Mouse (Mus musculus) mouse trophoblast stem cell (cell line): ENCODE measurements at regions not wholly inside any gene's neighbourhood (a gene's known extent, or its start where the extent isn't known, plus 50 kb on each side); places are given as distances from the start of the nearest gene placed in this dataset.

Experiments
- in situ Hi-C, 2 experiments: fragments of 300-500 bp; cut with MseI, MboI; formaldehyde crosslinking; loops; 2 replicates in 1 of 2; 3 replicates in 1 of 2; pipeline ENCODE4 v1.15.1; 2025

DNA sequence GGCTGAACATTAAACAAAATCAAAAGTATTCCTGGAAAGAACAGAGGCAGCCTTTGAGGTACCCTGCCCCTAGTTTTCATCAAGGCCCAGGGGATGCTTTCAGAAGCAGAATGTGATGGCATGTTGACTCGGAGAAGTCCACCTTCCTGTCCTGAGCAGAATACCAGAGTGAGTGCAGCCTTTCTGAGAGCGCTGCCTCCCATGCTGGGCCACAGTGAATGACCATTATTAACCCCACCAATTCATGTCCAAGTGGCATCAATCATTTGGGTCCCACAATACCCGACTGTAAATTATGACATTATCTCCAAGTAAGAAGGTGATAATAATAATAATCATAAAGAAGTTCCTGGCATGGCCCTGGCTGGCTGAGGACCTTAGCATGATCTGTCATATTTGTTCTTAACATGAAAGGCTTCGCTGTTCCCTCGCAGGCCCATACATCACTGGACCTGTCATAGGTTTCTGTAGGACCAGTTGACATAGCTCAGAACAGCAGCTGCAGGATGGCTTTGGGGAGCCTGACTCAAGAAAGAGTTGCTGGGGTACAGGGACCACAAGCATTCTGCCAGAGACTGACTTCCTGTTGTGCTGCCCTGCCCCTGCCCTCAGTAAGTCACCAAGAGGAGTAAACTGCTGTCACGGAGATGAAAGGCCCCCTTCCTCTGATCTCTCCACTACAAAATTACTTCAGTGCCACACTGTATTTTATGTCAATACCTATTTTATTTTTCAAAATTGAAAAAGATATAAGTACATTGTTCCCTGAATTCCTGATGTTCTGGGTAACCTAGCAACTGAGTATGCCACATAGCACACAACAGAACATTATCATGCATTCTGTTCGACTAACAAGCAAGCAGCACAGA, 176.6 kb downstream of the Tmem161b start:
- in situ Hi-C loops: loop anchor here in 1 of 2 experiments (25.0 kb wide), 1 partner anchor 364 kb away; no protein-coding TSS in a partner anchor

DNA sequence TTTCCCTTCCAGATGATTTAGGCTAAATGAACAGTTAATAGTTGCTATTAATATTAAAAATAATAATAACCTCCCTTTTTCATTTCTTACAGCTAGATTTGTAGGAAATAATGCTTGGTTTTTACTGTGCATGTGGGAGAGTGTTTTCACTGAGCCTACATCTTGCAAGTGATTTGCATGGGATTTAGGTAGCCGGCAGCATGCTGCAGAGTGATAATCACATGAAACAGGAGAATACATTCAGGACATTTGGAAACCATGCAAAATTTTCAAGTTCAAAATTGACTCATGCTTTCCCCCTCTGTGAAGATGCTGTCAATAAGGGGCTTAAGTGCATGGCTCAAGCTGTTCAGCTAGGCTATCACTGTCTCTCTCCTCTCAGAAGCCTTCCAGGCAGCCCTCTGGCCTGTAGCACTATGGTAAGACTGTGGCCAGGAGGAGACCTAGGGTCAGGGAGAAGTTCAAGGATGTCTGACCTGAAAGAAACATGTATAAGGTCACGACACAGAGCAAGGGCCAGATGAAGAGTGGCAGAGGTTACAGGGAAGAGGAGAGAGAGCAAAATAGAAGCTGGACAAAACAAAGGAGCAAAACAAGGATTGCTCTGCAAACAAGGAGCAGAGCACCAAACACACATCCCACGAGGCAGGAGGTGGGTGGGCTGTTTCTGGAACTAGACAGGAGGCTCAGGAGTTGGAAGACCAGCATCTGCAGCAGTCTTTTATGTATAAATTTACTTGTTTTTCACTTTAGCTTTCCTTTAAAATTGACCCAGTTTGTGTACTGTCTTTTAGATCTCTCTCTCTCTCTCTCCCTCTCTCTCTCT, 177.5 kb downstream of the Tmem161b start:
- in situ Hi-C loops: loop anchor here in 1 of 2 experiments (25.0 kb wide), 1 partner anchor 363 kb away; no protein-coding TSS in a partner anchor

DNA sequence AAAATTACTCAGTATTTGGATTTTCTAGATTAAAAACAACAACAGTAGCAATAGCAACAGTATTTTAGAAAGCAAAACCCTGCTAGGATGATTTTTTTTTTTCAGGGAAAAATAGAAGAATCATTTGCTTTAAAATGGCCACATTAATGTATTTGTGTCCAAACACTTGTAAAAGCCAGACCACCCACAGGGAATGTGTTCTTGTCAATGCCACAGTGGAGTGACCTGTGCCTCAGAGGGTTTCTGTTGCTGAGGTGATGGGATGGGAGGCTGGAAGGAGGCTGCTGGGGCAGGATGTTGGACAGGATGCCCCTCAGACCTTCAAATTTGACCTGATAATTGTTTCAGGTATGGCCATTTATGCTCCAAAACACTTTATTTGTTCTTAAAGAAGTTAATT, 178.9 kb downstream of the Tmem161b start:
- in situ Hi-C loops: no loop called here

DNA sequence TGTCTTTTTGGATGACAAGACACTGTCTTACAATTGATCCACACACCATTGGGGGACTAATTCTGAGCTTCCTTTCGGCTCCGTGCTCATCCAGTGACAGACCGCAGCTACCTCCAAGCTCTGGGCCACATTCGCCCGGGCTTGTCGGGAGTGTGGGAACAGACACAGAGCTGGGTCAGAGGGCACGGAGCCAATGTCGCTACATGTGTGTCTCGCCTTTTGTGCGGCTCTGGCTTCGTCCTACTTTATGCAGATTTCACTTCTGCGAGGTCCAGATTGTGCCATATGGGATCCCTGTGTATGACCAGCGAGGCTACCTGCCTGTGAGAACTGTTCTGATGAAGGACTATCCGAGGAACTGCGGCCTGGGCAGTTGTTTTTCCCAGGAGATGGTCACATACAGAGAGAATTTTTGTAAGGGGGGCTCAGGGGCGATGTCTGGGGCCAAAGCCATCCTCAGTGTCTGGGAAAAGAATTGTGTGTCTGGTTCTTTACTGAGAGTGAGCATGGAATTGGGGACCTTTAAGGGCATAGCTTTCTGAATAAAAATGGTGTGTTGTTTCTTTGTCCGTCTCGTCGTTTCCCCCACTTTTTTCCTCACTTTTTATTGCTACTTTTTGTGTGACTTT, 182.6 kb downstream of the Tmem161b start:
- in situ Hi-C loops: no loop called here

DNA sequence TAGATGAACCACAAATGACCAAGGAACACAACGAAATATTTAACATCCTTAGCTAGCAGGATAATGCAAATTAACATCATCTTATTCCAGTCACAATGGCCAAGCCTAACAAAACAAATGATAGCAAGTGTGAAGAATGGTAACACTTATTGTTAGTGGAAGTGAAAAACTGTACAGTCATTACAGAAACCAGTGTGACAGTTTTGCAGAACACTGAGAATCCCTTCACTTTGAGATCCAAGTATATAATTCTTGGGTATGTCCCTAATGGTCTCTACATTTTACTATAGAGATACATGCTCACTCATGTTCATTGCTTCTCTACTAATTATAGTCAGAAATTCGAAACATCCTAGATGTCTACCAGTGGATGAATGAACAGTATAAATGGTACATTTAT, 212.3 kb downstream of the Tmem161b start:
- in situ Hi-C loops: no loop called here

DNA sequence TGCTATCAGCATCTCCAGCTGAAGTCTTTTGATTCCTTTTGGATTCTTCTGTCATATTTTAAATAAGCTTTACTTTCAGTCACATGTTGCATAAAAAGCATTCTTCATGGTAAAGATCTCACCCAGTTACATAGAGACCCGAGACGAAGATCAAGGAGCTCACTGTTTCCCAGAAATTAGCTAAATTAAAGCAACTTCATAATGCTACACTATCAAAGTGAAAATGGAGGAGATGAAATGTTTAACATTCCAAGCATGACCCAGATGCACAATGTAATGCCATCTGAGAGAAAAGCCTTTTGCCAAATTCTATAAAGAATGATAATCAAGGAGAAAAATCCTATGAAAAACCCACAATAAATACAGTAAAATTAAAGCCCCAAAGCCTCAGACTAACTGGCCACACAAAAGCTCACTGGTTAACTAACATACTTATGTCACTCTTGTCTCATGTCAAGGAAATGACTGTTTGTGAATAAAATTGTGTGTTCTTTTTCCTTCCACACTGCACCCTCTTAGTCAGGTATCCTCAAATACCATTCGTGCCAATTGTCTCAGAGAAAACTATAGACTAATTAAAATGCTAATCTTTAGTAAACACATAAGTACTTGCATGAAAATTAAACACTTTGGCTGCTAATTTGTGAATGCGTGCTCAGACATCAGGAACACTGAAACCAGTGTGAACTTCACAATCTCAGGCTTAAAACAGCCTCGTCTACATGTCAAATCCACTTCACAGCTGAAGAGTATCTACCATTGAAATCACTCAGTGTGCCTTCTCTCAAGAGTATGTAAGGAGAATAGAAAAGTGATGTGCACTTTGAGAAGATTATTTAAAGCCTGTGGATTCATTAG, 215.7 kb downstream of the Tmem161b start:
- in situ Hi-C loops: no loop called here

DNA sequence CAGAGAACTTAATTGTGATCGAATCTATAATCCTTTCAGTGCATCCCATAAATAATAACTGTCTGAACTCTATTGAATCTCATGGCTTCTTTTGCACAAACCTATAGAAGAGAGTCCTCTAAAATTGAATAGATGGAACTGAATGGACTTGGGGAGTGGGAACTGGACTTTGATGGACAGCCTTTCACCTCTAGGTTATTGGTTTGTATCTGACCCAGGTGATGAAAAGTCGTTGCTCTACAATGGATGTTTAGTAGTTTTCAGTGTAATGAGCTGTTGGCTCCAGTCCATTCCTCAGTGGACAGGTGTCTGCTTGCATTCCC, 216.3 kb downstream of the Tmem161b start:
- in situ Hi-C loops: no loop called here

DNA sequence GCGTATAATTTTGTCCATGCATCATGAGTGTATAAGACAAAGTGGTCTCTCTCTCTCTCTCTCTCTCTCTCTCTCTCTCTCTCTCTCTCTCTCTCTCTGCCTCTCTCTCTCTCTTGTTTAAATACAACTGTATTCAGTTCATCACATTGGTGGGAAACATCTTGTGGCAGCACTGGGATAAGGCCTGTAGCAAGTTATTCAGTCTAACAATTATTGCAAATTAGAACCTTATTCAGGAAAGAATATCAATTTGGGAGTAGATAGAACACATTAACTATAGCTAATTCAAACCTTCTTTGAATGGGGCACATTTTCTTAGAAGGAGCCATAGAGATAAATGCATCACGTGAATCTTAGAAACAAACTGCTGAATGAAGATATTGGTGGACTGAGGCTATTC, 226.4 kb downstream of the Tmem161b start:
- in situ Hi-C loops: no loop called here

DNA sequence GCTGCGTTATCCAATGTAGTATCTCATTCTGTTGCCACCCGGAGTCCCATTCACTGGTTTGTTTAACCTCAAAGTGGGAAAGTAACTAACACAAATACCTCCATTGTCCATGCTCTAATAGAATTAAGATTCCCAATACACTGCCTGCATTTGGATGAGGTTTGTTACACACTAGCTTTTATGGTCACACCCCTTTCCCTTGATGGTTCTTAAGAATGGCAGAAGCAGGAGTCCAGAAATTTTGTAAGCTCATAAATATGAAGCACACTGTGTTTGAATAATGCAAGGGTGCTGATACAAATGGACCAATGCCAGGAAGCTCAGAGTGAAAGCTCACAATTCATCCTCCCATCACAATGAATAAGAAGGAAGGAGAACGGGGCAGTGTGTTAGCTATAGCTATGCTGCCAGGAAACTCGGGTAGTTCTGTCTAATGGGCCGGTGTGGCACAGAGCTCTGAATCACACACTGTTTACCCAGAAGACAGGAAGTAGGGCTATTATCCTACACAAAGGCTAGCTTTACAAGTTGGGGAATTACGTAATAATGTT, 227.0 kb downstream of the Tmem161b start:
- in situ Hi-C loops: no loop called here
